Mouse (Mus musculus) forebrain, embryonic 13.5 days (tissue): ENCODE results near the gene Cyp1b1. TPM values are rescaled to one million over a fixed set of nuclear protein-coding genes. Genes with fewer than 3 reads are reported as not detected.
A peak's percentile ranks its signal among the peaks of the same experiment; 100 is the strongest.

Experiments used
- ATAC-seq: fragments of 200-750 bp; cut with Nextera tagmentation; 2 replicates; pipeline ENCODE4 v1.8.0; 2017
- H3K27ac ChIP-seq: fragments of 300-500 bp; sonication (generic); 2 replicates; pipeline ENCODE4 v1.5.1; 2015; ENCODE audit warnings: inconsistent platforms, mild to moderate bottlenecking, moderate library complexity
- H3K27me3 ChIP-seq: fragments of 300-500 bp; sonication (generic); 2 replicates; pipeline ENCODE4 v1.6.1; 2015; ENCODE audit warnings: mild to moderate bottlenecking, inconsistent platforms
- H3K36me3 ChIP-seq: fragments of 300-500 bp; sonication (generic); 2 replicates; pipeline ENCODE4 v1.6.1; 2015; ENCODE audit warnings: mild to moderate bottlenecking, inconsistent platforms; ENCODE audit not compliant: poor library complexity, severe bottlenecking
- H3K4me1 ChIP-seq: fragments of 300-500 bp; sonication (generic); 2 replicates; pipeline ENCODE4 v1.6.1; 2015; ENCODE audit warnings: inconsistent platforms
- H3K4me2 ChIP-seq: fragments of 300-500 bp; sonication (generic); 2 replicates; pipeline ENCODE4 v1.6.1; 2015; ENCODE audit warnings: inconsistent platforms, mild to moderate bottlenecking, moderate library complexity
- H3K4me3 ChIP-seq: fragments of 300-500 bp; sonication (generic); 2 replicates; pipeline ENCODE4 v1.5.1; 2015; ENCODE audit warnings: mild to moderate bottlenecking, inconsistent platforms
- H3K9ac ChIP-seq: fragments of 300-500 bp; sonication (generic); 2 replicates; pipeline ENCODE4 v1.6.1; 2015; ENCODE audit warnings: mild to moderate bottlenecking, inconsistent platforms
- H3K9me3 ChIP-seq: fragments of 300-500 bp; sonication (generic); replicated peaks from 2 replicates; pipeline ENCODE4 v1.6.1; 2016; ENCODE audit warnings: inconsistent platforms
- WGBS: fragments of 180-500 bp; shearing (Covaris S2); methylation state at CpG from one replicate; pipeline ENCODE4 v1.1.7; 2015; 5-methylcytosine and 5-hydroxymethylcytosine counted together
- polyA plus RNA-seq: library from polyadenylated mRNA; unstranded; fragments of >200 nt; fragmentation: Nextera tagmentation; extraction: Ambion mirVana; gene quantifications from 2 replicates; pipeline ENCODE4 v1.2.1, GENCODE M21; 2015

The Cyp1b1 gene
- 3.4 and 3.9 TPM in 2 replicates for polyA plus RNA-seq

DNA sequence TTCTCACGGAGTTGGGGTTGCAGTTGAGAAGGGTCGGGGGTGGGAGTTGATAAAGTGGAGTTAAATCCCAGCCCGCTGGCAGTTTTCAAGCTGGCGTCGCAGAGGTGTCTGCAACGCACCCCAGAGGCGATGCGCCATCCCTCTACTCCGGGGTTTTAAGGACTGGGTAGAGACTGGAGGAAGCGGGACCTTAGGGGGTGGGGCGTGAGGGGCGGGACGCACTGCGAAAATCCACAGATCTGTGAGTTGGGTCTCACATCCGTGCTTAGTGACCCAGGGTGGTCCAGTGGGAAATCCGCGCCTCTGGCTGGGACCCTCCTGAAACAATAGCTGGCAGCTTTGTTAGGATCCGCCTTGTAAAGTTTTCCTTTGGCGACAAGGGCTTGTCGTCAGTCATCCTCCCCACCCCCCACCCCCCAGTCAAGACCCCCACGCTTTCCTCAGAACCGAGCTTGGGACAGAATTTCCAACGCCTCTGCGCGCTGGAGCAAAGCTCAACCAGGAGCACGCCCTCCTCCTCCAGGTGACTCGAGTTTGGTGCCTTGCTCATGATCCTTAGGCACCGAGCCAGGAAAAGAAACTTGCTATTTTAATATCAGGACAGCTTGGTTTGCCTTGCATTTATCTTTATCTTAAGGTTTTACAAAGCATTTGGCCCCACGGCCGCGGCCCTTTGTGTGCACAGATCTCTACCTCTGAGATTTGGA lies at the start of gene Cyp1b1:
Cyp1b1 (minus strand) TSS at position 131 of the 707 bp plus-strand sequence.
- H3K4me3 ChIP-seq: peak within 1 kb of the TSS; percentile 48
- WGBS: under 1% methylated on average over 31 of the region's 31 CpGs
- no peaks in the 10 kb centered on the region for H3K36me3 ChIP-seq
- peaks cover 69% of the 10 kb centered on the region for H3K27me3 ChIP-seq
- peak; percentile 36 for ATAC-seq
- peaks cover 36% of the 10 kb centered on the region for H3K4me1 ChIP-seq
- H3K27ac ChIP-seq: no peak within 1 kb of the TSS
- H3K4me2 ChIP-seq: peak within 1 kb of the TSS; percentile 88
- H3K9me3 ChIP-seq: no peaks in the 10 kb centered on the region
- H3K9ac ChIP-seq: peak within 1 kb of the TSS; percentile 60

DNA sequence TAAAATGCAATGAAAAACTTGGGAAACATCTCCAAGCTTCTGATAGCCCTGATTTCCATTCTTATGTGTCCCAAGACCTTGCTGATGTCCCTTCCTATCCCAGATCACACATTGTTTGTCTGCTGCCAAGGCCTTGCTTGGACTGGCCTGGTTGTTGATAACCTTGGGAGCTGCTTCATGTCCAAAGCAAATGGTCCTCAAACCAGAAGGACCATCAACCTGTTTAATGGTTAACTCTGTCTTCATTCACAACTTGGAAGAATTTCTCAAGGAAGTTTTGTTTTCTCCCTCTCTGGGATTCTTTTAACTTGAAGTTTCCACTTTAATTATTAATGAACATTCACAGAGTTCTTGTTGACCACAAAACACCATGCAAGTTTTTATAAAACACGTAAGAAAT lies 47.0 kb upstream of the Cyp1b1 start:
- H3K9ac ChIP-seq: no peak overlapping the region
- no peaks in the 10 kb centered on the region for H3K36me3 ChIP-seq
- H3K4me1 ChIP-seq: no peaks in the 10 kb centered on the region
- no peaks in the 10 kb centered on the region for H3K9me3 ChIP-seq
- no peaks in the 10 kb centered on the region for H3K27me3 ChIP-seq
- WGBS: 84% methylated on average over 1 of the region's 1 CpGs
- no peak for ATAC-seq
- H3K4me2 ChIP-seq: no peak overlapping the region
- H3K4me3 ChIP-seq: no peak overlapping the region
- H3K27ac ChIP-seq: no peak overlapping the region

DNA sequence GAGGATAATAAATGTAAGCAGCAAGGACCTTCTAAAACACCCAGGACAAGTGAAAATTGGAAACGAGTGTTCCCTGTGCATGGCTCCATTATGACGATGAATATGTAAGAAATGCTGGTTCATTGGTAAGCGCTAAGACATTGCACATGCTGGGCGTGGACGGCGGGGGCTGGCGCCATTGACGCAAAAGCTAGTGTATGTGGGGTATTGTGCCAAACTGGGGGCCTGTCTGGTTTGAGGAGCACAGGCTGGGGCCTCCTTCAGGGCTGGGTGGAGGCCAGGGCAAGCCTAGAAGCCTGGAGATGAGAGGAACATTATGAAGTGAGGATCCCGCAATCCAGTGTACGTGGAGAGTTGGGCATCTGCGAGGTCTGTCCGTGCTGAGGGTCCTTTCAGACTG lies 39.0 kb upstream of the Cyp1b1 start:
- 94% methylated on average over 12 of the region's 12 CpGs for WGBS
- ATAC-seq: no peak
- H3K36me3 ChIP-seq: no peaks in the 10 kb centered on the region
- no peak overlapping the region for H3K27ac ChIP-seq
- H3K27me3 ChIP-seq: no peaks in the 10 kb centered on the region
- no peaks in the 10 kb centered on the region; the same call in 1 of the 2 replicates for H3K9me3 ChIP-seq
- H3K9ac ChIP-seq: no peak overlapping the region
- H3K4me2 ChIP-seq: no peak overlapping the region
- peaks cover 7% of the 10 kb centered on the region; the same call in 1 of the 2 replicates for H3K4me1 ChIP-seq
- H3K4me3 ChIP-seq: no peak overlapping the region

DNA sequence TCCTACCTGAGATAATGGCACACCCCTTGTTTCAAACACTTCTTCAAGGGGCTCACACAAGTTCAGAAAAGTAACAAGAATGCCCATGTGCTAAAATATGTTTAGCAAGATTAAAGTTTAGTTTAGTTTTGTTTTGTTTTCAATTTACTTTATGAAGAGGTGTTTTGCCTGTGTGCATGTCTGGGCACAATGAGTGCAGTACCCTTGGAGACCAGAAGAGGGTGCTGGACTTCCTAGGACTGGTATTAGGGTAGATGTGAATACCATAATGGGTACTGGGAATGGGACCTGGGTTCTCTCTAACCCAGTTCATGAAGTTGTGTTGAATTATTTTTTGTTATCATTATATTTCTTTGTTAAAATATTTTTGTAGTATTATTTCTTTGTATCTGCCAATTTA lies 38.0 kb upstream of the Cyp1b1 start:
- Histone ChIP-seq H3K27ac (no peak overlapping the region), H3K4me2 (no peak overlapping the region), H3K36me3 (no peaks in the 10 kb centered on the region)

DNA sequence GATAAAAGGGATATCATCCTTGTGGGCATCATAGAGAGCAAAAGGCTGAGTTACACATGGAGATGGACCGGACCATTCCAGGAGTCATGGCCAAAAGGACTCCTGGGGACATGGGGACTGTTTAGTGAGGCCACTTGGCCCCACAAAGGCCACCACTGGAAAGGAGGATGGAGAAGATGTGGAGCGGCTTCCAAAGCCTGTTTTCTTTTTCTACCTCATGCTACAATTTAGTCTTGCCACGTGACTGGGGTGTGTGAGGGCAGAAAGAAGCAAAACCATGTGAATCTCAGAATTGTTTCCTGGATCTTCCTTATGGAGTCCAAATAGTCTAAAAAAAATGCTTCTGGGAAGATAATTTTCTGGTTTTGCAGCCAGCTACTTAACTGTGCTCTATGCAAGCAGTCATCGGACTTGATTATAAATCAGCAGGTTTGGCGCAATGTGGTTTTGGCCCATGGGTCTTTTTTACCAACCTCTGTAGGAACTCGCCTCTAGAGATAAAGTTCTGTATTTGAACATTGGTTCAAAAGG lies 36.9 kb upstream of the Cyp1b1 start:
- WGBS: 94% methylated on average over 6 of the region's 6 CpGs
- peaks cover 7% of the 10 kb centered on the region; the same call in 1 of the 2 replicates for H3K4me1 ChIP-seq
- H3K4me2 ChIP-seq: no peak overlapping the region
- no peak for ATAC-seq
- no peak overlapping the region for H3K4me3 ChIP-seq
- H3K27me3 ChIP-seq: no peaks in the 10 kb centered on the region
- no peaks in the 10 kb centered on the region for H3K36me3 ChIP-seq
- H3K9me3 ChIP-seq: peaks cover 7% of the 10 kb centered on the region; the same call in 1 of the 2 replicates
- no peak overlapping the region for H3K9ac ChIP-seq
- no peak overlapping the region for H3K27ac ChIP-seq

More for the DNA sequence above, 38.0 kb upstream of the Cyp1b1 start:
- Histone ChIP-seq H3K4me3 (no peak overlapping the region), H3K27me3 (no peaks in the 10 kb centered on the region), H3K4me1 (peaks cover 7% of the 10 kb centered on the region; the same call in 1 of the 2 replicates), H3K9me3 (peaks cover 2% of the 10 kb centered on the region; the same call in 1 of the 2 replicates), H3K9ac (no peak overlapping the region)
- no peak for ATAC-seq

DNA sequence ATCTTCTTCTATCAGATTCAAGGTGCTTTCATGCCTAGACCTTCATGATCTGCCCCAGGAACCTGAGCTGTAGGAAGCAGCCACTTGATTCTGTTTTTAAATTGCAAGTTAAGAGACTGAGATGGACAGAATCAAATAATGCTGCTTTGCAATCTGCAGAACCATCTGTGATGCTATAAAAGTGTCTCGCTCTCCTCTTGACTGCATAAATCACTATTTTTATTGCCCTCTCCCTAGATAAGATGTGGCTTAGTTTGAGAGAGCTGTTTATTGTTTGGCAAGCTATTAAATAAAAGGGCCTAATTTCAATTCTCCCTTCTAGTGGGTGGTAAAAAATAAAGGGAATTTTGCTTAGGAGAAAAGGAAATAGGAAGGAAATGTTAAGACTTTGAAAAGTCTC lies 34.8 kb upstream of the Cyp1b1 start:
- no peak for ATAC-seq
- 0 out of 2 replicates have a peak, but pooled peaks cover 7% of the 10 kb centered on the region for H3K4me1 ChIP-seq
- H3K36me3 ChIP-seq: no peaks in the 10 kb centered on the region
- 94% methylated on average over 1 of the region's 1 CpGs for WGBS
- no peak overlapping the region for H3K9ac ChIP-seq
- H3K27me3 ChIP-seq: no peaks in the 10 kb centered on the region
- H3K4me2 ChIP-seq: no peak overlapping the region
- H3K4me3 ChIP-seq: no peak overlapping the region
- H3K9me3 ChIP-seq: peaks cover 7% of the 10 kb centered on the region; the same call in 1 of the 2 replicates
- no peak overlapping the region for H3K27ac ChIP-seq

DNA sequence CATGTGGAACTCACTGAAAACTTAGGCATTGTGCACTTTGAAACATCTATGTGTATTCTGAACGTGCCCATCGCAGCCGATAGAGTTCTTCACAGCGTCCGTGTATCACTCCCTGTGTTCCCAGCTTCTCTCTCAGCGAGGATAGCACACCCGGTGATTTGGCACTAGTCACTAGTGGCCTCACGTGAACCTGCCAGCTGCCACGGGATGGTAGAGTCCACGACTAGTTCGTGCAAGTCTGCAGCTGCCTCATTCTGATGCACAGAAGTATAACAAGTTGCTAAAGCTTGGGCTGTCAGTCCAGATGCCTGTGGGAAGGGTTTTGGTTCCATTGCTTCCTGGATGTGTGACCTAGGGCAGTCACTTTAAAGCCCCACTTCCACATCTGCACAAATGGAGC lies 32.1 kb upstream of the Cyp1b1 start:
- no peak for ATAC-seq
- Histone ChIP-seq H3K9ac (no peak overlapping the region), H3K36me3 (no peaks in the 10 kb centered on the region), H3K4me1 (0 out of 2 replicates have a peak, but pooled peaks cover 7% of the 10 kb centered on the region), H3K4me3 (no peak overlapping the region), H3K27me3 (no peaks in the 10 kb centered on the region), H3K9me3 (peaks cover 7% of the 10 kb centered on the region; the same call in 1 of the 2 replicates), H3K27ac (no peak overlapping the region), H3K4me2 (no peak overlapping the region)
- 75% methylated on average over 11 of the region's 11 CpGs for WGBS

DNA sequence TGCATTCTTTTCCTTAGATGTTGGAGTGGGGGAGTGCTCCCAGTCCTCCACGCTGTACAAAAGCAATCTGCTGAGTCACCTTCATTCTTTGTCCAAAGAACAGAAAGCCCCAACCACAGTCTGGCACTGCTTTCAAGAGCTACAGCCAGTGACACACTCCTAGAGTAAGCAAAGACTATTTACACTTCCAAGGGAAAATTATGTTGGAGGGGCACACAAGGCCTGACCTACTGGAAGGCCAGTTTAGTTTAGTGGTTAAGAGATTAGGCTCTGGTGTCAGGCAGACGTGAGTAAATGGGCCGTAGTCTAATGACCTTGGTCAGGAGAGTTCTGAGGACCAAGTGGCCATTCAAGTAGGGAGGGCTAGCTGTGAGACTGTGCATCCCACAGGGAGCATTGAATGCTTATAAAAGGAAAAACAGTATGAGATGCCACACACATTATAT lies 31.3 kb upstream of the Cyp1b1 start:
- H3K27me3 ChIP-seq: no peaks in the 10 kb centered on the region
- H3K9ac ChIP-seq: no peak overlapping the region
- H3K27ac ChIP-seq: no peak overlapping the region
- 1% methylated on average over 3 of the region's 3 CpGs for WGBS
- 0 out of 2 replicates have a peak, but pooled peaks cover 7% of the 10 kb centered on the region for H3K4me1 ChIP-seq
- no peaks in the 10 kb centered on the region for H3K36me3 ChIP-seq
- no peak for ATAC-seq
- no peak overlapping the region for H3K4me2 ChIP-seq
- H3K4me3 ChIP-seq: no peak overlapping the region
- H3K9me3 ChIP-seq: peaks cover 7% of the 10 kb centered on the region; the same call in 1 of the 2 replicates

DNA sequence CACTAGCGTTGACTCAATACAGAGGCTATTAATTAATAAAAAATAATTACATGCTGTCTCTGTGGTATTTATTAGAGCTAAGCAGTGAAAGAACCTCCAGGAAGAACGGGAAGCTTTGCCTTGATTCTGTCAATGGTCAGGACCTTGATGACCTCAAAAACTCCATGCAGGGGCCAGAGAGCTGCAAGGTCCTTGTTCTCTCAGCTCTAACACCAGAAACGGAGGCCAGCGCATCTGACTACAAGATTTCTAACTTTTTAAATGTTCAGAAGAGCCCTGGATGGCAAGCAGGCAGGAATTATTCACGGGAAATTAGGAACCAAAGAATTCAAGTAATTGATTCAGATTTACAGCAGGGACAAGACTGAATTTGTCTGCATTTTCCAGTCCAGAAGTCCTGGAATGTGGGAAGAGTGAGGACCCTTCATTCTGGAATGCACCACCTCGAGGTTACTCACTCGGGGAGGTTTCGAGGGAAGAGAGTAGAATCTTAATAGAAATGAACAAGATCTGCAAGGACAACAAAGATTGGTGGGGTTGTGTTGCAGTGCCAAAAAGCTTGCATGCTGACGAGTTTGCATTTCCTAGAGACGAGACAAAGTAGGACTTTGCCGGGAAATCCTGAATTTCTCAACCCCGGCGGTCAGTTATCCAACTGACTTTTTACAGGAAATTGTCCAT lies 30.3 kb upstream of the Cyp1b1 start:
- Histone ChIP-seq H3K4me1 (0 out of 2 replicates have a peak, but pooled peaks cover 7% of the 10 kb centered on the region), H3K27ac (no peak overlapping the region), H3K9me3 (peaks cover 7% of the 10 kb centered on the region; the same call in 1 of the 2 replicates), H3K27me3 (no peaks in the 10 kb centered on the region), H3K36me3 (no peaks in the 10 kb centered on the region), H3K4me2 (no peak overlapping the region), H3K9ac (no peak overlapping the region), H3K4me3 (no peak overlapping the region)
- ATAC-seq: no peak
- 67% methylated on average over 13 of the region's 13 CpGs for WGBS

DNA sequence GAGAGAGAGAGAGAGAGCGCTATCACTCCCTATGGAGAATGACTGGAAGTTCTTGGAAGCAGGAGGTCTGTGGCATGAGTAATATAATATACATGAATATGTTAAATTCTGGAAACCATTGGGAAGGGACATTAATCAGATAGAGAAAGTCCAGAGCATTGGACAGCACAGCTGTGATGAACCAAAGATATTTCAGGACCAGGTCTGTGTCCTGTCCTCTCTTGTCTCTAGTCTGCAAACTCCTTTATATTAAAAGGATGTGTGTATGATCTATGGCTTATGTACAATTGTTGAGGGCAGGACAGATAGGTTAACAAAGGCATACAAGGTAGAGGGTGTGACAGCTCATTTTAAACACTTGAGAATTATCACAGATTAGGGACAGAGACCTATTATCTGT lies 28.6 kb upstream of the Cyp1b1 start:
- Histone ChIP-seq H3K27me3 (no peaks in the 10 kb centered on the region), H3K4me1 (0 out of 2 replicates have a peak, but pooled peaks cover 7% of the 10 kb centered on the region), H3K9ac (no peak overlapping the region), H3K36me3 (no peaks in the 10 kb centered on the region), H3K27ac (no peak overlapping the region), H3K4me2 (no peak overlapping the region), H3K9me3 (peaks cover 7% of the 10 kb centered on the region; the same call in 1 of the 2 replicates), H3K4me3 (no peak overlapping the region)
- ATAC-seq: no peak
- 100% methylated on average over 1 of the region's 1 CpGs for WGBS

DNA sequence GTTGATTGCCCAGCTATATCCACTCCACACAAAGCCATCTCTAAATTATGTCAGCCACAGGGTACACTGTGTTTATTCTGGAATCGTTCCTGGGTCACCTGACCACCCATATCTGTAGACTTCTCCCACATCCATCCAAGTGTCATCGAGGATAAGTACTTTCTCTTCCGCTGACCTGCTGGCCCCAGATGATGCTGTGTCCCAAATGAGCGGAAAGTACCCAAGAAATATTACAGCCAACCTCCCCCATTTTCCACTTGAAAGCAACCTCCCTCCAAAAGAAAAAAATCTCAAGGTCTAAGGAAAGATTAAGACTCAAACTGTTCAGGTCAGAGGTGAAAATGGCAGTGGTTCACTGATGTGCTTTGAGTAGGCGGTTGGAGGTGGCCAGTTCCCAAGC lies 27.8 kb upstream of the Cyp1b1 start:
- H3K27me3 ChIP-seq: no peaks in the 10 kb centered on the region
- 92% methylated on average over 5 of the region's 5 CpGs for WGBS
- H3K4me2 ChIP-seq: no peak overlapping the region
- H3K27ac ChIP-seq: no peak overlapping the region
- H3K9me3 ChIP-seq: 0 out of 2 replicates have a peak, but pooled peaks cover 3% of the 10 kb centered on the region
- H3K4me3 ChIP-seq: no peak overlapping the region
- ATAC-seq: no peak
- 0 out of 2 replicates have a peak, but pooled peaks cover 7% of the 10 kb centered on the region for H3K4me1 ChIP-seq
- H3K36me3 ChIP-seq: no peaks in the 10 kb centered on the region
- no peak overlapping the region for H3K9ac ChIP-seq
